Mouse (Mus musculus) embryonic fibroblast, embryonic 13.5 days (primary cell): ENCODE data around the gene Rreb1.

ENCODE experiments used
- CTCF ChIP-seq: IDR thresholded peaks from 2 replicates; pipeline ENCODE4 v1.5.1; 2011; ENCODE audit warnings: mild to moderate bottlenecking, control low read depth, low read length, moderate library complexity, borderline replicate concordance; ENCODE audit not compliant: insufficient read depth
- POLR2A ChIP-seq: IDR thresholded peaks from 2 replicates; pipeline ENCODE4 v1.6.1; 2011; ENCODE audit warnings: low read depth, mild to moderate bottlenecking, control low read depth, low read length, moderate library complexity

DNA sequence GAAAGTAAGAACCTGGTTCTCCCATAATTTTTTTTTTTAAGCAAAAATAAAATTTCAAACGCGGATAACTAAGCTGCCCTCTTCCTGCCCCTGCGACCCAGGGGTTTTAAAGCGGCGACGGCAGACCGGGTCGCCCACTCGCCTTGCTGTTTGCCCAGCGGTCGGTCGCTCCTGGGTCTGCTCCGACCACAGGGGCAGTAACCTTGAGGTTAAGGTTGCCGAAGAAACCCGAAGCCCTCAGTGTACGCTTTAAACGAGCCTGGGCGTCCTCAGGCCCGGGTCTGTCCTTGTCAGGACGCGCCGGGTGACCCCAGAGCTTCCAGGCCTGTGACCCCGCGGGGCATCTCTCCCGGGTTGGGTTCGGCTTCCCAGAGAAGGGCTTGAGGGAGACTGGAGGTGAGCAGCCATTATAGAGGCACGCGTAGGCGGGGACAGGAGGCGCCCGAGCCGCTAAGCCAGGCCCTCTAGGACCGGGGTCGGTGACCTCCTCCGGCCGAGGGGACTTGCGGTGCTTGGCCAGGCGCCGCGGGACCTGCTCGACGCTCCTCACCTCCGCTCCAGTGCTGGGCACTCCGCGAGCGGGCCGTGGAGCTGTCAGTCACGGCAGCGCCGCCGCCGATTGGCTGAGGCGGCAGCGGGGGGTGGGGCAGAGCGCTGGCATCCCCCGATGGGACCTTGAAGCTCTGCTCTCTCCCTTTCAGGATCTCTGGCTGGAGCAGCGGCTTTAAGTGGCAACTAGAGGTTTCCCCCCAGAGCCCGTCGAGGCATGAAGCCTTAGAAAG lies 79.3 kb downstream of the Rreb1 start:
- no peak for TF ChIP-seq CTCF
- TF ChIP-seq POLR2A: peak; percentile 43; the same call in 1 of the 2 replicates
